Mouse (Mus musculus) urinary bladder, postnatal 25 days (tissue): ENCODE measurements around the gene Lipo4.
"Not testable (repeated sequence)": the region's sequence is repeated elsewhere in the genome, so short reads cannot be mapped to it uniquely, and the experiment has no call there.

Source experiments
- DNase-seq: peaks from one replicate; pipeline ENCODE4 v3.0.0; 2022; ENCODE audit warnings: low spot score

Gene Lipo4

DNA sequence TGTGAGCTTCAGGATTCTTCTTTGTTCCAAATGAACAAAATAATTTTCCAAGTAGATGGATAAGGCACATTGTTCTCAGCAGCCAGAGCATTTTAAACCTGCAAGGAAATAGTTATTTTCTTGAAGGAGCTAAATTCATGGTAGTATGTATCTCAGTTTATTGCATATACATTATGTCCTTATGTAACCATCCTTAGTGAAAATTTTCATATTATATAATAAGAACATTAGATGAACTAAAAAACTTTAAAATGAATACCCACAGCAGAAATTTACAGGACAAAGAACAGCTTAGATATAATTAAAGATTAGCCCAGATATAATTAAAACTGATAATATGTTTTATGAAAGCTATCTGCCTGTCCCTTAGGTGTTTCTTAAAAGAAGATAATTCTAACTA is at the start of gene Lipo4:
Gene Lipo4, minus strand, starts transcription at position 101 of the 400 bp plus-strand sequence.
- no peak for DNase-seq

DNA sequence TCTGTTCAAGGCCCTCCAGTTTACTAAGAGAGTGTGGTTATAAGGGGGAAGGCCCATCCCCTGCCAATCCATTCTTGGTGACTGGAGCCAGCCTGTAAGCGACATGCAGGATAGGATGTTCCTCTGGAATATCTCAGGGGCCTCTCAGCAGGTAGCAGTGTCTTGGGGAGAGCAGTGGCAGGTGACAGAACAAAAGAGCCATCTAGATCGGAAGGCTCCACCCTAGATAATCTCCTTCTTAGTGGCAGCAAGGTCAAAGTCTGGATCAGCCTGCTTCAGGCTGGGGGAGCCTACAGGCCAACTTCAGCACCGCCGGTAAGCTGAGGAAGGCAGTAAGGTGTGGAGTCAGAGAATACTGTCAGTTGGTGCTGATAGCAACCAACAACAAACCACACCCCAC is 61.2 kb downstream of the Lipo4 start:
- DNase-seq = not testable (repeated sequence)

DNA sequence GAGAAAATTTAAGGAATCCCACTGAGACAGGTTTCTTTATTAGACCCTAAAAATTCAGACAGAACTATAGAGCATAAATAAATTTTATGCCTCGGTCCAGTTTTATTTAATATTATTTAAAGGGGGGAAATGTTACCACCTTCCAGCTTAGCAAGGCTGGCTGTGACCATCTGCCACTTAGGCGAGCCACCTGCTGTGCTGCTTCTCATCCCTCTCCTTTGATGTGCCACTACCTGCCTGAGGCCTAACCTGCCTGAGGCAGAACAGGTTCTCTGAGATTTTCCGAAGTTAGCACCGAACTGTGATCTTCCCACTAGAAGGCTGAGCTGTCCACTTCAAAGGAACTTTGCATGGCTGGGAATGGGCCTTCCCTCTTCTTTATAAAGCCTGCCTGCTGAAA is 63.9 kb downstream of the Lipo4 start:
- DNase-seq = no peak
